Mouse (Mus musculus): Measurements from ENCODE around the gene Ifi27l2a. TPM values are rescaled to one million over a fixed set of nuclear protein-coding genes. Genes with fewer than 3 reads are reported as not detected.
"Not testable (repeated sequence)": the region's sequence is repeated elsewhere in the genome, so short reads cannot be mapped to it uniquely, and the experiment has no call there.

Ifi27l2a gene
- total and polyA plus RNA-seq, 2 experiments from 2014 or later: 7.8 to 10.2 TPM

- no peak for DNase-seq
- no peaks in the 10 kb centered on the region for H3K4me1 ChIP-seq (ENCODE audit: insufficient read depth)
- H3K9me3 ChIP-seq (ENCODE audit: low read length): no peaks in the 10 kb centered on the region
- no peak overlapping the region for H3K9ac ChIP-seq
- ATAC-seq: no peak
- no peaks in the 10 kb centered on the region for H3K36me3 ChIP-seq (ENCODE audit: insufficient read depth)
- no peak overlapping the region for H3K27ac ChIP-seq (ENCODE audit: low read depth, low read length)
- no peaks in the 10 kb centered on the region for H3K27me3 ChIP-seq (ENCODE audit: insufficient read depth, low read length)
- H3K4me3 ChIP-seq (ENCODE audit: low read depth, low read length): no peak overlapping the region
- no peak for TF ChIP-seq CTCF (IDR thresholded peaks at IDR 0.05; ENCODE audit: low read depth)
- no peak overlapping the region for H3K4me2 ChIP-seq (ENCODE audit: low read depth)
These were observed 9.9 kb upstream of the Ifi27l2a start for GRCm38 (mm10) chr12:103453361-103453760.

DNA sequence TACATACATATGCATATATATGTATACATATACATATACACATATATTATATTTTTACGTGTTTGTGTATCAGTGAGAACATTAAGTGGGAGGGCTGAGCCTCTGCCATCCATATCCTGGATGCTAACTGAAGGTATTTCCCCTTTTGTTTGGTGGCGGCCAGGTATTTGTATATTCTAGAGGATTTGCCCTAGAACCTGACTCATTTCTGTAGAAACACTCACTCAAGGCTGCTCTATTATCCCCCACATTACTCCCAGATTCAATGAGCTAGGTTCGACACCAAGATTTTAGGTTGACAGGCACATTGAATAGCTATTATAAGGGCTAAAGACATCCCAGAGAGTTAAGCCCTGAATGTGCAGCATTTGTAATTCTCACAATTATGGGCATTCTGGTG lies 1.6 kb upstream of the Ifi27l2a start:
- no peaks in the 10 kb centered on the region for H3K36me3 ChIP-seq (ENCODE audit: insufficient read depth)
- 63% methylated on average over 3 of the region's 3 CpGs for WGBS
- DNase-seq (no peak), ATAC-seq (no peak)
- no peak overlapping the region for H3K27ac ChIP-seq (ENCODE audit: low read depth, low read length)
- no peaks in the 10 kb centered on the region for H3K4me1 ChIP-seq (ENCODE audit: insufficient read depth)
- H3K4me2 ChIP-seq (ENCODE audit: low read depth): no peak overlapping the region
- no peak overlapping the region for H3K9ac ChIP-seq
- H3K27me3 ChIP-seq (ENCODE audit: insufficient read depth, low read length): no peaks in the 10 kb centered on the region
- H3K9me3 ChIP-seq (ENCODE audit: low read length): no peaks in the 10 kb centered on the region
- no peak for TF ChIP-seq CTCF (IDR thresholded peaks at IDR 0.05; ENCODE audit: low read depth)
- no peak overlapping the region for H3K4me3 ChIP-seq (ENCODE audit: low read depth, low read length)

- not testable (repeated sequence) for H3K27ac ChIP-seq (ENCODE audit: low read depth, low read length); H3K9ac ChIP-seq; H3K4me2 ChIP-seq (ENCODE audit: low read depth); H3K9me3 ChIP-seq (ENCODE audit: low read length); ATAC-seq; DNase-seq; H3K27me3 ChIP-seq (ENCODE audit: insufficient read depth, low read length); H3K36me3 ChIP-seq (ENCODE audit: insufficient read depth); H3K4me3 ChIP-seq (ENCODE audit: low read depth, low read length); H3K4me1 ChIP-seq (ENCODE audit: insufficient read depth)
- WGBS: 52% methylated on average over 6 of the region's 7 CpGs
These were observed 781 bp upstream of the Ifi27l2a start for GRCm38 (mm10) chr12:103444261-103444660.

DNA sequence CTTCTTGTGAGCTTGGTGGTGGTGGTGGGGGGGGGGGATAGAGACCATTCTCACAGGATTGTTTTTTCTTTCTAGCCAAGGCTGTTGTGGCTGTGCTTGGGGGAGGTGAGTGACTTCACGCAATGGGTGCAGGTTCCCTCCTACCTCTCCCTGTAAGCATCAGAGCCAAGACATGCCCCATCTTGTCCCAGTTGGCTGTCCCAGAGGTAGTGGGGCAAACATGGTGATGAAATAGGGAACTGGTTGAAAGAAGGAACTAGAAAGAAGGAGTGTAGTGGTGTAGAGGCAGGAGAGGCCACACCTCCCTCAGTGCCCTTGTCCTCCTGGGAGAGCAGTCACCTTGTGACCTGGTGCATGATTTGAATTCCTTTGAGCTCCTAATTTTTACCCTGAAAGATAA lies 5.9 kb downstream of the Ifi27l2a start:
- Histone ChIP-seq H3K4me1 (ENCODE audit: insufficient read depth) (no peaks in the 10 kb centered on the region), H3K27me3 (ENCODE audit: insufficient read depth, low read length) (no peaks in the 10 kb centered on the region), H3K9ac (no peak overlapping the region), H3K4me3 (ENCODE audit: low read depth, low read length) (no peak overlapping the region), H3K9me3 (ENCODE audit: low read length) (no peaks in the 10 kb centered on the region), H3K4me2 (ENCODE audit: low read depth) (no peak overlapping the region), H3K27ac (ENCODE audit: low read depth, low read length) (no peak overlapping the region), H3K36me3 (ENCODE audit: insufficient read depth) (no peaks in the 10 kb centered on the region)
- DNase-seq: no peak
- no peak for TF ChIP-seq CTCF (IDR thresholded peaks at IDR 0.05; ENCODE audit: low read depth)
- WGBS: 88% methylated on average over 1 of the region's 1 CpGs
- no peak for ATAC-seq

DNA sequence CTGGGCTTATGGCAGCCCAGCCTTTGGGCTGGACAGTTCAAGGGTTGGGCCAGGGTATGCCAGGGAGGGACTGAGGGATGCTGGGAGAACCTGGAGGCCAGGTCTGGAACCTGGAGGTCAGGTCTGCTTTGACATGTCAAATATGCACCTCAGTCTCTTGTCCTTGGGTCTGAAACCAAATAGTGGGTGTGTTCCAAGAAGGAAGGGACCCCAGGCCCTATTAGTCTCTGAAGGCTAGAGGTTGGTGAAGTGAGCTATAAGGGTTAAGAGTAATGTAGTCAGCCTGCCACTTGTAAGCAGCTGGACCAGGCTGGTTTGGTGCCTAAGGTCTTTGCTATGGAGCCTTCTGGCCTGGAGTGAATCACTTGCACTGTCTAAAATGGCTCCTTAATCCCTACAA lies 8.6 kb downstream of the Ifi27l2a start:
- Histone ChIP-seq H3K36me3 (ENCODE audit: insufficient read depth) (no peaks in the 10 kb centered on the region), H3K27ac (ENCODE audit: low read depth, low read length) (no peak overlapping the region), H3K4me3 (ENCODE audit: low read depth, low read length) (no peak overlapping the region), H3K9ac (no peak overlapping the region), H3K4me2 (ENCODE audit: low read depth) (no peak overlapping the region), H3K9me3 (ENCODE audit: low read length) (no peaks in the 10 kb centered on the region), H3K4me1 (ENCODE audit: insufficient read depth) (no peaks in the 10 kb centered on the region), H3K27me3 (ENCODE audit: insufficient read depth, low read length) (no peaks in the 10 kb centered on the region)
- no peak for TF ChIP-seq CTCF (IDR thresholded peaks at IDR 0.05; ENCODE audit: low read depth)
- ATAC-seq: no peak
- DNase-seq: no peak

DNA sequence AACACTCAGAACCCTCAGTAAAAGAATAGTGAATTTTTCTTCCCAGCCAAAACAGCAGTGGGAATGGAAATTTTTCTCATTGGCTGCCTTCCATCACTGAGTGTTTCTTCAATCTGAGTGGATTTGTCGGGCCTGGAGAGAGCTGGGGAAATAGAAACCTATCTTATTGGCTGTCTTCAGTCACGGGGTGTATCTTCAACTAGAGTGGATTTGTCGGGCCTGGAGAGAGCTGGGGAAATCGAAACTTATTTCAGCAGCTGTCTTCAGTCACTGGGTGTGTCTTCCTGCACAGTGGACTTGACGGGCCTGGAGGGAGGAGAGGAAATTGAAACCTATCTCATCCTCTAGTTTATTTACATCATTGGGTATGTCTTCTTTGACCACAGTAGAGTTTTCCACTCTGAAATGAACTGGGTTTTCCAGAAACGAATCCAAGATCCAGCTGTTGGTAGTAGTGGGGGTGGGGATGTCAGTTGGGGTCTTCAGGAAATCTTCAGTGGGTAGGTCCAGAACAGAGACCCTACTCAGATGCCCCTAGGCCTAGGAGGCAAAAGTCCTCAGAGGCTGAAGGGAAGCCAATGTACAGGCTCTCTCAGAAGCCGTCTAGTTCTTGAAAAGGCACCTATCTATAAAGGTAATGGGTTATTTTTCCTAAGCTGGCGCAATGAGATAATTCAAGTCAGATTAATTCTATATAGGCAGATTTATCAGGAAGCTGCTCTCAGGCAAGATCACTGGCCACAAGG lies 9.3 kb downstream of the Ifi27l2a start, which contains the start of gene Ifi27:
TSS of gene Ifi27 (plus strand) at position 226 of the 746 bp plus-strand sequence.
- Histone ChIP-seq H3K4me3 (ENCODE audit: low read depth, low read length) (no peak within 1 kb of the TSS), H3K27me3 (ENCODE audit: insufficient read depth, low read length) (no peaks in the 10 kb centered on the region), H3K4me2 (ENCODE audit: low read depth) (no peak within 1 kb of the TSS), H3K4me1 (ENCODE audit: insufficient read depth) (no peaks in the 10 kb centered on the region), H3K27ac (ENCODE audit: low read depth, low read length) (no peak within 1 kb of the TSS), H3K9me3 (ENCODE audit: low read length) (no peaks in the 10 kb centered on the region), H3K36me3 (ENCODE audit: insufficient read depth) (no peaks in the 10 kb centered on the region), H3K9ac (no peak within 1 kb of the TSS)
- DNase-seq (peak; percentile 14), ATAC-seq (peak; percentile 69; the same call in 1 of the 2 replicates)
- no peak for TF ChIP-seq CTCF (IDR thresholded peaks at IDR 0.05; ENCODE audit: low read depth)
- WGBS: 73% methylated on average over 8 of the region's 8 CpGs

DNA sequence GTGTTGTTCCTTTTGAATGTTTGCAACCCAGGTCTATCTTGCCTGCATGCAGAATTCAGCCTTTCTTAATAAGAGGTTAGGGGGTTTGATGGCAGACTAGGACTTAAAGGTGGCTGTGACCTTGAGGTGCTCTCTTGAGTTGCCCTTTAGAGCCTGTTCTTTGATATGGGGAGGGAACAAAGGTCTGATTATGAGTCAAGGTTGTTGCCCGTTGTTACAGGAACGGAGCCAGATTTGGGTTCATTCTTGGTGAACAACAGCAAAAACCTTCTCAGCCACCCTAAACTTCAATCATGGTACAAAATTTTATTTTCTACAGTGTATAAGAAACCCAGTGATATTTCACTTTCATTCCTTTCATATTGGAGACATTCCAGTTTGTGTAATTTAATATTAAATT lies 10.1 kb downstream of the Ifi27l2a start:
- Histone ChIP-seq H3K27me3 (ENCODE audit: insufficient read depth, low read length) (no peaks in the 10 kb centered on the region), H3K4me3 (ENCODE audit: low read depth, low read length) (no peak overlapping the region), H3K9me3 (ENCODE audit: low read length) (no peaks in the 10 kb centered on the region), H3K27ac (ENCODE audit: low read depth, low read length) (no peak overlapping the region), H3K4me1 (ENCODE audit: insufficient read depth) (no peaks in the 10 kb centered on the region), H3K4me2 (ENCODE audit: low read depth) (no peak overlapping the region), H3K36me3 (ENCODE audit: insufficient read depth) (no peaks in the 10 kb centered on the region), H3K9ac (no peak overlapping the region)
- no peak for TF ChIP-seq CTCF (IDR thresholded peaks at IDR 0.05; ENCODE audit: low read depth)
- 81% methylated on average over 2 of the region's 2 CpGs for WGBS
- ATAC-seq: no peak
- no peak for DNase-seq

Measured in forebrain, postnatal 0 days (tissue).